Mouse (Mus musculus): ENCODE data around the gene Aim2. TPM values are rescaled to one million over a fixed set of nuclear protein-coding genes. Genes with fewer than 3 reads are reported as not detected.
A peak's percentile ranks its signal among the peaks of the same experiment; 100 is the strongest.

The Aim2 gene
- polyA plus RNA-seq, 1 experiment from 2014 or later, result 2.9 TPM

DNA sequence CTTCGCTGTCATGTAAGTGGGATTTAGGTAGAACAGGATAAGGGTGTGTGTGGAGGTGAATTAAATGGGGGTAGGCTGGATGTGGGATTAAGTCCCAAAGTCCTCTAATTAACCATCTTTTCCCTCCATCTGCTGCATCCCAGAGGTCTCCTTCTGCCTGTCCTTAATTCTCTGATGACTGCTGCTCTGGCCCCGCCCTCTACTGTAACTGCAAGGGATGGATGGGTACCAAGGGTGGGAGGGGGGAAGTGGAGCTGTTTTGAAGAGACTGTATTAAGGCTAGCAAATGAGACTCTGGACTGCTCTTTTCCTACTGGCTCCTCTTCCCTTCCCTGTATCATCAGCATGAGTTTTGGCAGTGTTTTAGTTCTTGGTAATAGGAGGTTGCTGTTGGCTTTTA is 18.9 kb downstream of the Aim2 start:
- H3K27me3 ChIP-seq (ENCODE audit: control insufficient read depth, insufficient read depth, low read length), result peaks cover 22% of the 10 kb centered on the region
- H3K27ac ChIP-seq (ENCODE audit: low read length), result no peak overlapping the region
- ATAC-seq (ENCODE audit: insufficient read depth, low FRiP score), result no peak
- 79% methylated on average over 2 of the region's 2 CpGs for WGBS
- H3K4me2 ChIP-seq (ENCODE audit: low read depth, low read length), result no peak overlapping the region
- H3K4me3 ChIP-seq (replicated peaks; ENCODE audit: low read length), result no peak overlapping the region
- no peak overlapping the region for H3K9ac ChIP-seq (ENCODE audit: low read length)
- H3K36me3 ChIP-seq (ENCODE audit: control insufficient read depth, insufficient read depth, low read length), result no peaks in the 10 kb centered on the region
- no peaks in the 10 kb centered on the region for H3K9me3 ChIP-seq (replicated peaks; ENCODE audit: control insufficient read depth, low read length)
- H3K4me1 ChIP-seq (ENCODE audit: control insufficient read depth, insufficient read depth, low read length), result peaks cover 11% of the 10 kb centered on the region; the same call in 1 of the 2 replicates

DNA sequence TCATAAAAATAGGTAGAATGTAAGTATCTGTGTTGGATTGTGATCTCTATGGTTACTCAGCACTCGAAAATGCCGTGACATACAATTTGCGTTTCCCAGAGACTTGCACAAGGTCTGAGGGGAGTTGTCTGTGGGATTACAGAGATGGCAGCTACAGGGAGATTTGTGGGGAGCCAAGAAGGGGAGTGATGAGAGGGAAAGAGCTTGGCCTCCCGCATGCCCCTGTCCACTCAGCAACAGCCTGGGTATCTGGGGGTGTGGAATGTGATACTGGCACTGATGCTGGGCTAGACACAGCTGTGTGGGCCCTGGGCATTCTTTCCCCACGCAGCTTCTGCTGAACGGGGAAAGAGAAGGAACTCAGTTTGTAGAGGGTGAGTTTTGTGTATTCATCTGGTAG is 19.8 kb downstream of the Aim2 start:
- H3K27me3 ChIP-seq (ENCODE audit: control insufficient read depth, insufficient read depth, low read length), result peaks cover 20% of the 10 kb centered on the region
- H3K9ac ChIP-seq (ENCODE audit: low read length), result no peak overlapping the region
- H3K27ac ChIP-seq (ENCODE audit: low read length), result no peak overlapping the region
- H3K4me3 ChIP-seq (replicated peaks; ENCODE audit: low read length), result no peak overlapping the region
- no peak overlapping the region for H3K4me2 ChIP-seq (ENCODE audit: low read depth, low read length)
- 67% methylated on average over 6 of the region's 6 CpGs for WGBS
- no peaks in the 10 kb centered on the region for H3K9me3 ChIP-seq (replicated peaks; ENCODE audit: control insufficient read depth, low read length)
- peaks cover 11% of the 10 kb centered on the region; the same call in 1 of the 2 replicates for H3K4me1 ChIP-seq (ENCODE audit: control insufficient read depth, insufficient read depth, low read length)
- no peak for ATAC-seq (ENCODE audit: insufficient read depth, low FRiP score)
- no peaks in the 10 kb centered on the region for H3K36me3 ChIP-seq (ENCODE audit: control insufficient read depth, insufficient read depth, low read length)

DNA sequence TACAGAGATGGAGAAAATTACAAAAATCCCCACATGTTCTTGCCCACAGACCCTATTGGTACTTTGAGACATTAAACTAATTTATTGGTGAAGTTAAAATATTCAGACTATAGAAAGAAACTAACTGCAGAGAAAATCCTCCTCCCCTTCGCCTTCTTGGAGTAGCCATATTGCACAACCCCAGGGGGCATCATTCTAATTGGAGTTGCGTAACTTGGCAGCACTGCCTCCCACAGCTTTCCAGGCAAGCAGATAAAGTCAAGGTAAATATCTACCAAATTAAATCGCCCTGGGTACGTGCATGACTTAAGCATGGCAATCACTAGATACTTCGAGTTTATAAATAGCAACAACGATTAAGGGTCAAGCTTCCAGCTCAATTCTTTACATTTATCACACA is 20.9 kb downstream of the Aim2 start:
- Histone ChIP-seq H3K27ac (ENCODE audit: low read length) (no peak overlapping the region), H3K9me3 (replicated peaks; ENCODE audit: control insufficient read depth, low read length) (no peaks in the 10 kb centered on the region), H3K27me3 (ENCODE audit: control insufficient read depth, insufficient read depth, low read length) (peaks cover 17% of the 10 kb centered on the region), H3K4me1 (ENCODE audit: control insufficient read depth, insufficient read depth, low read length) (peaks cover 6% of the 10 kb centered on the region; the same call in 1 of the 2 replicates), H3K4me2 (ENCODE audit: low read depth, low read length) (no peak overlapping the region), H3K4me3 (replicated peaks; ENCODE audit: low read length) (no peak overlapping the region), H3K9ac (ENCODE audit: low read length) (no peak overlapping the region), H3K36me3 (ENCODE audit: control insufficient read depth, insufficient read depth, low read length) (no peaks in the 10 kb centered on the region)
- WGBS, result 81% methylated on average over 6 of the region's 6 CpGs
- no peak for ATAC-seq (ENCODE audit: insufficient read depth, low FRiP score)

DNA sequence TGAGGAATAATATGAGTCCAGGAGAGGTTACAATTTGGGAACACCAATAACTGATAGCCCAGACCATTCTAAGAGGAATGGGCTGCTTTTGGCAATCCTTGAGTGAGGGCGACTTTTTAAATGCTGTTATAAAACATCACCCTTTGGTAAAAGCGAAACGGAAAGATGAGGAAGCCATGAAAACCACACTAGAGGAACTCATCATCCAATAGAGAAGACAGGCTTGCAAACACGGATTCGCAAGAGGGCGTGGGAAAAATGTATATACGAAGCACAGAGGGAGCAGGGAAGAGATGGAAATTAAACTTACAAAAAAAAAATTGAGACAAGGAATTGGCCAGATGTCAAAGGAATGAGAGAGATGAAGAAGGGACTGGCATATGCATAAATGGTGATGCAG is 23.3 kb downstream of the Aim2 start:
- 70% methylated on average over 7 of the region's 7 CpGs for WGBS
- Histone ChIP-seq H3K4me1 (ENCODE audit: control insufficient read depth, insufficient read depth, low read length) (no peaks in the 10 kb centered on the region), H3K4me2 (ENCODE audit: low read depth, low read length) (no peak overlapping the region), H3K9ac (ENCODE audit: low read length) (no peak overlapping the region), H3K9me3 (replicated peaks; ENCODE audit: control insufficient read depth, low read length) (no peaks in the 10 kb centered on the region), H3K36me3 (ENCODE audit: control insufficient read depth, insufficient read depth, low read length) (no peaks in the 10 kb centered on the region), H3K27me3 (ENCODE audit: control insufficient read depth, insufficient read depth, low read length) (no peaks in the 10 kb centered on the region), H3K4me3 (replicated peaks; ENCODE audit: low read length) (no peak overlapping the region), H3K27ac (ENCODE audit: low read length) (no peak overlapping the region)
- no peak for ATAC-seq (ENCODE audit: insufficient read depth, low FRiP score)

DNA sequence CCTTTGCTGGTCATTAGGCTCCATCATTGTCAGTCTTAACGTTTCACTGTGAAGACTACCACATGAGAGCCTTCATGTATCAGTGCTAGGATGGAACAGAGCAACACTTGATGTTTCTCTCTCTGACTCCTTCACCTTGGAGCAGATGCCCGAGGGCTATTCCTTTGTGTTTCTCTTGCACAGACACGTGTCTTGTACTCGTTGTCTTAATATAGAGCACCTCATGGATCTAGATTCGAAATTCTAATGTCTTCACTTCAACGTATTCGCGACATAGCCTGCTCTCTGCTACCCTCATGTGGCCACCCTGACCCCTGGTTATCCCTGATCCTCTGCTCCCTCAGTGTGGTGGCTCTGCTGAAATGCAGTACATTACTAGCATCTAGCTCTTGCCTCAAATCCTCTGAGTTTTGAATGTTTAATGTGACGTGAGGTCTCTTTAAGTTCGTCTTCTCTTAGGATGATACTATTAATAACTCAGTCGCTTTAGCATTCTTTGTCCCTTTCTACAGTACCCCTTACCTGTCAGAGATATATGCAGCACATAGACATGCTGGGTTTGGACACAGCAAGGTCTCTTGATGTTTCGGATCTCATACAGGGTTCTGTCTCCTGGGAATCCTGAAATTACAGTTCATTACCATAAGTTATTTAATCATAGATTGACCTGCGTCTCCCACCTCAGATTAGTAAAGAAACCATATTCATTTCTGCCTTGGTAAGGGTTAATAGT is 26.9 kb downstream of the Aim2 start:
- ATAC-seq (ENCODE audit: insufficient read depth, low FRiP score), result no peak
- Histone ChIP-seq H3K27me3 (ENCODE audit: control insufficient read depth, insufficient read depth, low read length) (no peaks in the 10 kb centered on the region), H3K4me2 (ENCODE audit: low read depth, low read length) (no peak overlapping the region), H3K4me3 (replicated peaks; ENCODE audit: low read length) (no peak overlapping the region), H3K9ac (ENCODE audit: low read length) (no peak overlapping the region), H3K27ac (ENCODE audit: low read length) (no peak overlapping the region), H3K4me1 (ENCODE audit: control insufficient read depth, insufficient read depth, low read length) (no peaks in the 10 kb centered on the region), H3K9me3 (replicated peaks; ENCODE audit: control insufficient read depth, low read length) (no peaks in the 10 kb centered on the region), H3K36me3 (ENCODE audit: control insufficient read depth, insufficient read depth, low read length) (no peaks in the 10 kb centered on the region)
- 33% methylated on average over 13 of the region's 13 CpGs for WGBS

DNA sequence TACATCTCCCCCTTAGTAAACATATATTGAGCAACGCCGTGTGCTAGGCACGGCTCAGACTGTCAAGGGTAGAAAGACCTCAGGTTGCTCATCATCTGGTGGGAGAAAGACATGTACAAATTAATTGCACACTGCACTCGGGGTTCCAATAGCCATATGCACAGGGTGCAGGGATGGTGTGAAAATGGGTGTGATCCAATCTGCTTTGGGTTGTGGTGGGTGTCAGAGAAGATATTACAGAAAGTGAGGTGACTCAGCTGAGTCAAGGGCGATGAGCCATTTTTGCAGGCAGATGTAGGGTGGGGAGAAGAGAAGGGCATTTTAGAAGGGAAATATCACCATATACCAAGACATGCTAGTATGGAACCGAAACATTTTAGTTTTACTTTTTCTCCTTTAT is 30.8 kb downstream of the Aim2 start:
- no peak overlapping the region for H3K4me2 ChIP-seq (ENCODE audit: low read depth, low read length)
- no peaks in the 10 kb centered on the region for H3K27me3 ChIP-seq (ENCODE audit: control insufficient read depth, insufficient read depth, low read length)
- no peaks in the 10 kb centered on the region for H3K4me1 ChIP-seq (ENCODE audit: control insufficient read depth, insufficient read depth, low read length)
- 81% methylated on average over 6 of the region's 6 CpGs for WGBS
- no peak overlapping the region for H3K27ac ChIP-seq (ENCODE audit: low read length)
- no peak overlapping the region for H3K9ac ChIP-seq (ENCODE audit: low read length)
- no peak overlapping the region for H3K4me3 ChIP-seq (replicated peaks; ENCODE audit: low read length)
- no peaks in the 10 kb centered on the region for H3K9me3 ChIP-seq (replicated peaks; ENCODE audit: control insufficient read depth, low read length)
- no peak for ATAC-seq (ENCODE audit: insufficient read depth, low FRiP score)
- H3K36me3 ChIP-seq (ENCODE audit: control insufficient read depth, insufficient read depth, low read length), result no peaks in the 10 kb centered on the region

DNA sequence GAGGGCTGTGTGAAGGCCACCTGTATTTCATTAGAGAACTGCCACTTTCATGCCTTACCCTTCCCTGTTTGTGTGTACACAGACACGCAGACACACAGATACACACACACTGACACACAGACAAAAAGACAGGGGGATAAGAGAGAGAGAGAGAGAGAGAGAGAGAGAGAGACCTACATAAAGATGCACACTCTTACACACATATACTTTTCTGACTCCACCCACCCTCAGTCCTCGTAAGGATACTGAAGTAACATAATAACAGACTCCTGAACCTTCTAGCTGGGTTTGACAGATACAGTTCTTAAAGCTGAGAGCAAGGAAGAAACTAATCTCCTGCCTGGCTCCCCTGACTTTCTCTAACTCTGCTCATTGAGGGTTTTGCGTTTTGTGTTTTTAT is 38.8 kb downstream of the Aim2 start:
- WGBS, result 23% methylated on average over 3 of the region's 3 CpGs
- ATAC-seq (ENCODE audit: insufficient read depth, low FRiP score), result no peak
- 0 out of 2 replicates have a peak overlapping the region, but pooled peaks have one; percentile 28 for H3K4me2 ChIP-seq (ENCODE audit: low read depth, low read length)

DNA sequence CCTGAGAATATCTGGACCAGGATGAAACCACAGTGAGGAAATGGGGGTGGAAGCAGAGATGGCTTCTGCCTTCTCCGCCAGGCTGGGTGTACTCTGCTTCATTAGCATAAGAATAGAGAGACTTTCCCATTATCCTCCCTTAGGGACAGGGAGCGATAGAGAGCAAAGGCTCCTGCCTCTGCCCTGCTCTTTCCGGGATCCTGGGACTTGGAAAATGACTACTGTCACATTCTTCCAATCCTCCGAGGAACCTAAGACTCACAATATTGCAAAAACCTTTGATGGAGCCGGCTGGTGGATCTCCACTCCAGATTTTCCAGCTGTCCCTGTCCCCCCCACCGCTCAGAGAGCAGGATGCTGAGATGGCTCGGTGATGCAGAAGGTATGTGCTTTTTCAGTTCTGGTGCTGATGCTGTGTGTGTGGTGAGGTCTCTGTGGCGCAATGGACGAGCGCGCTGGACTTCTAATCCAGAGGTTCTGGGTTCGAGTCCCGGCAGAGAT is 39.3 kb downstream of the Aim2 start:
- H3K27me3 ChIP-seq (ENCODE audit: control insufficient read depth, insufficient read depth, low read length), result no peaks in the 10 kb centered on the region
- peak overlapping the region; percentile 18 for H3K4me3 ChIP-seq (replicated peaks; ENCODE audit: low read length)
- H3K27ac ChIP-seq (ENCODE audit: low read length), result no peak overlapping the region
- H3K36me3 ChIP-seq (ENCODE audit: control insufficient read depth, insufficient read depth, low read length), result no peaks in the 10 kb centered on the region
- no peak overlapping the region for H3K9ac ChIP-seq (ENCODE audit: low read length)
- 8% methylated on average over 13 of the region's 13 CpGs for WGBS
- ATAC-seq (ENCODE audit: insufficient read depth, low FRiP score), result 0 out of 2 replicates have a peak, but pooled peaks have one; percentile 53
- H3K9me3 ChIP-seq (replicated peaks; ENCODE audit: control insufficient read depth, low read length), result no peaks in the 10 kb centered on the region
- peak overlapping the region; percentile 28 for H3K4me2 ChIP-seq (ENCODE audit: low read depth, low read length)
- H3K4me1 ChIP-seq (ENCODE audit: control insufficient read depth, insufficient read depth, low read length), result no peaks in the 10 kb centered on the region

More for the DNA sequence above, 38.8 kb downstream of the Aim2 start:
- Histone ChIP-seq H3K9ac (ENCODE audit: low read length) (no peak overlapping the region), H3K4me1 (ENCODE audit: control insufficient read depth, insufficient read depth, low read length) (no peaks in the 10 kb centered on the region), H3K9me3 (replicated peaks; ENCODE audit: control insufficient read depth, low read length) (no peaks in the 10 kb centered on the region), H3K36me3 (ENCODE audit: control insufficient read depth, insufficient read depth, low read length) (no peaks in the 10 kb centered on the region), H3K27me3 (ENCODE audit: control insufficient read depth, insufficient read depth, low read length) (no peaks in the 10 kb centered on the region), H3K27ac (ENCODE audit: low read length) (no peak overlapping the region), H3K4me3 (replicated peaks; ENCODE audit: low read length) (peak overlapping the region; percentile 18)

DNA sequence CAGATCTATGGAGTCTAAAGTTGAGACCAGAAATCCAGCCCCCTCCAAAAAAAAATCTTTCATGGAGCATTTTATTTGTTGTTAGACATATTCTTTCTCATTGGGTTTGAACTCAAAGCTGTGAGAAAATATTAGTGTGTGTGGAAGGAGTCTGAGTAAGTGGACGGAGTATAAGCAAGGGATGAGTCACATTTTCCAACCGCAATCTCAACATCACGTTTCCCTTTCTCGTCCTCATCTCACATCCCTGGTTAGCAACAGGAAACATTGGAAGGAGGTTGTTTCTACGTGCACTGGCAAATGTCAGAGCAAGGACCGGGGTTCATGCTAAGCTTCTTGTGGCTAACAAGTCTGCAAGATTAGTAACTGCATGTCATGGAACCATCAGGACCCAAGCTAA is 41.1 kb downstream of the Aim2 start:
- Histone ChIP-seq H3K9me3 (replicated peaks; ENCODE audit: control insufficient read depth, low read length) (no peaks in the 10 kb centered on the region), H3K27me3 (ENCODE audit: control insufficient read depth, insufficient read depth, low read length) (no peaks in the 10 kb centered on the region), H3K4me2 (ENCODE audit: low read depth, low read length) (no peak overlapping the region), H3K9ac (ENCODE audit: low read length) (no peak overlapping the region), H3K36me3 (ENCODE audit: control insufficient read depth, insufficient read depth, low read length) (no peaks in the 10 kb centered on the region), H3K27ac (ENCODE audit: low read length) (no peak overlapping the region), H3K4me3 (replicated peaks; ENCODE audit: low read length) (no peak overlapping the region), H3K4me1 (ENCODE audit: control insufficient read depth, insufficient read depth, low read length) (no peaks in the 10 kb centered on the region)
- no peak for ATAC-seq (ENCODE audit: insufficient read depth, low FRiP score)
- WGBS, result 79% methylated on average over 6 of the region's 6 CpGs

Measured in stomach, embryonic 16.5 days (tissue).